Mouse (Mus musculus) T-helper 17 cell (primary cell): ENCODE measurements at regions not wholly inside any gene's neighbourhood (a gene's known extent, or its start where the extent isn't known, plus 50 kb on each side); places are given as distances from the start of the nearest gene placed in this dataset.
"Not testable (repeated sequence)": the region's sequence is repeated elsewhere in the genome, so short reads cannot be mapped to it uniquely, and the experiment has no call there.

Experiments used
- in situ Hi-C, 2 experiments: fragments of 300-600 bp; cut with MboI, MseI; formaldehyde crosslinking; loops; 1 replicate in 1 of 2; 2 replicates in 1 of 2; pipeline ENCODE4 v1.15.1; 2025; ENCODE audit warnings: high pct_unique_total_duplicates in 2 of 2

- in situ Hi-C loops, result no loop called here
Observed at GRCm38 (mm10) chr14:83861736-83862135, 581.6 kb upstream of the Pcdh17 start.

GRCm38 (mm10) chr14:83862653-83863052 lies 580.7 kb upstream of the Pcdh17 start:
- in situ Hi-C loops, result no loop called here

- in situ Hi-C loops, result no loop called here
Observed at GRCm38 (mm10) chr14:83886393-83886792, 557.0 kb upstream of the Pcdh17 start.

- in situ Hi-C loops, result not testable (repeated sequence)
Observed at GRCm38 (mm10) chr14:83900711-83901110, 542.7 kb upstream of the Pcdh17 start.

- in situ Hi-C loops, result no loop called here
Observed at GRCm38 (mm10) chr14:83943101-83943500, 500.3 kb upstream of the Pcdh17 start.

GRCm38 (mm10) chr14:83944176-83944575 lies 499.2 kb upstream of the Pcdh17 start:
- in situ Hi-C loops, result no loop called here

- in situ Hi-C loops, result no loop called here
Observed at GRCm38 (mm10) chr14:83949696-83950095, 493.7 kb upstream of the Pcdh17 start.

GRCm38 (mm10) chr14:83959111-83959510 lies 484.3 kb upstream of the Pcdh17 start:
- in situ Hi-C loops, result loop anchor here in 1 of 2 experiments (5.0 kb wide), 1 partner anchor 267 kb away; no protein-coding TSS in a partner anchor

- in situ Hi-C loops, result no loop called here
Observed at GRCm38 (mm10) chr14:83983566-83983965, 459.8 kb upstream of the Pcdh17 start.
